Mouse (Mus musculus): ENCODE measurements around the gene Ivns1abp.
"Not testable (repeated sequence)": the region's sequence is repeated elsewhere in the genome, so short reads cannot be mapped to it uniquely, and the experiment has no call there.

DNA sequence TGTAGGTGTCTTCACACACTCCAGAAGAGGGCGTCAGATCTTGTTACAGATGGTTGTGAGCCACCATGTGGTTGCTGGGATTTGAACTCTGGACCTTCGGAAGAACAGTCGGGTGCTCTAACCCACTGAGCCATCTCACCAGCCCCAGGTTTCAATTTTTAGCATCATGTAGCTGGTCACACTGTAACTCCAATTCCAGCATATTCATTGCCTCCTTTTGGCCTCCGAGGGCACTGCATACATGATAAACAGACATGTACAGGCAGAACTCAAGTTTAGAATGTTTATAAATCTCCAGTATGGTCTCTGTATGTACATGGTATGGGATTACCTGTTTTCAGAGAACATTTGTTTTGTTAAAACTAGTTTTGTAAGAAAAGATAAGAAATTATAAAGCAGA, 4.0 kb downstream of the Ivns1abp start:
- TF ChIP-seq CTCF (IDR thresholded peaks at IDR 0.05; ENCODE audit: low read depth): peak; percentile 42
- not testable (repeated sequence) for TF ChIP-seq EP300 (IDR thresholded peaks at IDR 0.05; ENCODE audit: low read depth)
